Mouse (Mus musculus) forebrain, embryonic 10.5 days (tissue): Measurements from ENCODE around the gene Nptxr. TPM values are rescaled to one million over a fixed set of nuclear protein-coding genes. Genes with fewer than 3 reads are reported as not detected.

Source experiments
- DNase-seq: peaks from one replicate; pipeline ENCODE4 v3.0.0-alpha.2; 2017; ENCODE audit warnings: low spot score; ENCODE audit errors: extremely low spot score
- H3K27ac ChIP-seq: fragments of 300-500 bp; sonication (generic); 2 replicates; pipeline ENCODE4 v1.5.1; 2016; ENCODE audit warnings: mild to moderate bottlenecking
- H3K27me3 ChIP-seq: fragments of 300-500 bp; sonication (generic); 2 replicates; pipeline ENCODE4 v1.6.1; 2016; ENCODE audit warnings: mild to moderate bottlenecking; ENCODE audit not compliant: poor library complexity, severe bottlenecking
- H3K36me3 ChIP-seq: fragments of 300-500 bp; sonication (generic); replicated peaks from 2 replicates; pipeline ENCODE4 v1.6.1; 2016; ENCODE audit warnings: mild to moderate bottlenecking, moderate library complexity
- H3K4me1 ChIP-seq: fragments of 300-500 bp; sonication (generic); 2 replicates; pipeline ENCODE4 v1.6.1; 2016
- H3K4me3 ChIP-seq: fragments of 300-500 bp; sonication (generic); 2 replicates; pipeline ENCODE4 v1.5.1; 2016; ENCODE audit warnings: mild to moderate bottlenecking, moderate library complexity
- H3K9me3 ChIP-seq: fragments of 300-500 bp; sonication (generic); 2 replicates; pipeline ENCODE4 v1.6.1; 2016; ENCODE audit warnings: mild to moderate bottlenecking, moderate library complexity
- WGBS: fragments of 180-500 bp; shearing (Covaris S2); methylation state at CpG from one replicate; pipeline ENCODE4 v1.1.7; 2016; 5-methylcytosine and 5-hydroxymethylcytosine counted together
- polyA plus RNA-seq: library from polyadenylated mRNA; unstranded; fragments of >200 nt; fragmentation: Nextera tagmentation; extraction: Ambion mirVana; gene quantifications from 2 replicates; pipeline ENCODE4 v1.2.1, GENCODE M21; 2016

The Nptxr gene
- polyA plus RNA-seq, 1 experiment from 2014 or later = 1.6 TPM

GRCm38 (mm10) chr15:79768302-79768701 lies 36.3 kb downstream of the Nptxr start:
- DNase-seq = no peak

GRCm38 (mm10) chr15:79767327-79767961 lies 37.1 kb downstream of the Nptxr start:
- H3K9me3 ChIP-seq = no peaks in the 10 kb centered on the region
- H3K27ac ChIP-seq = no peak overlapping the region
- H3K4me1 ChIP-seq = peaks cover 23% of the 10 kb centered on the region
- H3K36me3 ChIP-seq = peaks cover 31% of the 10 kb centered on the region
- DNase-seq = no peak
- 93% methylated on average over 16 of the region's 16 CpGs for WGBS
- H3K27me3 ChIP-seq = no peaks in the 10 kb centered on the region
- H3K4me3 ChIP-seq = no peak overlapping the region

More at GRCm38 (mm10) chr15:79768302-79768701, 36.3 kb downstream of the Nptxr start:
- Histone ChIP-seq H3K9me3 (no peaks in the 10 kb centered on the region), H3K27me3 (no peaks in the 10 kb centered on the region), H3K36me3 (peaks cover 22% of the 10 kb centered on the region), H3K27ac (no peak overlapping the region), H3K4me1 (peaks cover 30% of the 10 kb centered on the region), H3K4me3 (no peak overlapping the region)
- WGBS = 65% methylated on average over 6 of the region's 6 CpGs

DNA sequence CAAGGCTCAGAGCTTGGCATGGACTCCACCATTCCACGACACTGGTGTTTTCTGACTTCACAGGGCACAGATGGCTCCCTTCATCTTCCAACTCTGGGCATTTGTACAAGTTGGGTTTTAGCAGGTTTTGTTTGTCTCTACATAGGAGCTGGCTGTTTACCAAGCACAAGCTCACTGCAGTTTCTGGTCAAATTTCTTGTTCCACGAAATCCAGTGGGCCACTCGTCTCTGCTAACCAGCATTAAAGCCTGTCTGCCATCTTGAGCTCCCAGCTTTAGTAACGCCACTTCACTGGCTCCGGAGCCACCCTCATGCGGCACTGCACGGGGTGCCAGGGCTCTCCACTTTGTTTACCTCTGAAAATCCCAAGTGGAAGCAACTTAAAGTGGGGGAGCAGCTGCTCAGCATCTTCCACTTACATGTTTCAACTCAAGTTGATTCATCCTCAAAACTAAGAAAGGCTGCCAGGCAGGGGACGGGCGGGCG lies 37.9 kb downstream of the Nptxr start:
- H3K4me1 ChIP-seq = peaks cover 23% of the 10 kb centered on the region
- no peak for DNase-seq
- WGBS = 90% methylated on average over 10 of the region's 10 CpGs

DNA sequence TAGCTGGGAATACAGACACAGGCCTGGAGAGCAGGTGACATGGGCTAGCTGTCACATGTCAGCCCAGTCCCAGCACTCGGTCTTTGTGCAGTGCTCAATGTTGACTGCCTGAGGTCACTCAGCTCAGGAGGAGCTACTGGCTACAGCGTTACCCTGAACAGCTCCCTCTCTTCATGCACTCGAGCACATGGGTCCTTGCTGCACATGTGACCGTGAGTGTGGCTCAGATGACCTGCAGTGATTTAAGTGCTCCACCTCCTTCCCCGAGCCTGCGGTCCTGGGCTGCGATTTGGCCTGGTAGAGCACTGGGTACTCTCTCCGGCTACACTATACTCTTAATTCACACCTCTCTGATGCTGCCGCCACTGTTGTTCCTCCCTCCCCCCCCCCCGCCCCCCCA lies 38.4 kb downstream of the Nptxr start:
- Histone ChIP-seq H3K9me3 (no peaks in the 10 kb centered on the region), H3K27ac (no peak overlapping the region), H3K36me3 (peaks cover 42% of the 10 kb centered on the region), H3K4me3 (no peak overlapping the region), H3K4me1 (peaks cover 21% of the 10 kb centered on the region), H3K27me3 (no peaks in the 10 kb centered on the region)
- 80% methylated on average over 10 of the region's 10 CpGs for WGBS
- no peak for DNase-seq

More for the DNA sequence above, 37.9 kb downstream of the Nptxr start:
- Histone ChIP-seq H3K27ac (no peak overlapping the region), H3K9me3 (no peaks in the 10 kb centered on the region), H3K4me3 (no peak overlapping the region), H3K36me3 (peaks cover 39% of the 10 kb centered on the region), H3K27me3 (no peaks in the 10 kb centered on the region)

DNA sequence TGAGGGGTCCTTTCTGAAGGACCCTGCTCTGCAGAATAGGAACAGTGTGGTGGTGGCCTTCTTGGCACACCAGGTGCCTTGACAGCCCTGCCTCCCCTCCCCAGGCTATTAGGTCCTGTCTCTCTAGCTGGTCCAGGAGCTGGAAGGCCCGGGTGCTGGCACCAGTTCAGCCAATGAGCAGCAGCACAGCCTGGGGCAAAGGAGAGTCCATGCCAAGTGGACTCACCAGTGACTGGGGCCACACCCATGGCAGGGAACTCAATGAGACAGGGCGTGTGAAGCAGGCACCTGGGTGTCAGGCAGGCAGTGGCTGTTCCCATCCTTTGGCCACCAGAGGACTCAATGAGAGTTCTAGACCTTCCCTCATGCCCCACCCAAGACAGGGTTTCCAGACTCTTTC lies 39.2 kb downstream of the Nptxr start:
- Histone ChIP-seq H3K4me1 (peaks cover 17% of the 10 kb centered on the region), H3K36me3 (peaks cover 47% of the 10 kb centered on the region), H3K9me3 (no peaks in the 10 kb centered on the region), H3K4me3 (no peak overlapping the region), H3K27me3 (no peaks in the 10 kb centered on the region), H3K27ac (no peak overlapping the region)
- 74% methylated on average over 2 of the region's 2 CpGs for WGBS
- no peak for DNase-seq

- H3K9me3 ChIP-seq = no peaks in the 10 kb centered on the region
- no peak overlapping the region for H3K4me3 ChIP-seq
- H3K4me1 ChIP-seq = peaks cover 11% of the 10 kb centered on the region
- no peaks in the 10 kb centered on the region for H3K27me3 ChIP-seq
- H3K27ac ChIP-seq = no peak overlapping the region
- peaks cover 47% of the 10 kb centered on the region for H3K36me3 ChIP-seq
- WGBS = 91% methylated on average over 11 of the region's 11 CpGs
- no peak for DNase-seq
Observed at GRCm38 (mm10) chr15:79764539-79765267, 39.9 kb downstream of the Nptxr start.

GRCm38 (mm10) chr15:79763601-79764246 lies 40.8 kb downstream of the Nptxr start:
- Histone ChIP-seq H3K36me3 (peaks cover 47% of the 10 kb centered on the region), H3K4me1 (peaks cover 6% of the 10 kb centered on the region), H3K27ac (no peak overlapping the region), H3K4me3 (no peak overlapping the region), H3K9me3 (no peaks in the 10 kb centered on the region), H3K27me3 (no peaks in the 10 kb centered on the region)
- no peak for DNase-seq
- 94% methylated on average over 7 of the region's 7 CpGs for WGBS

DNA sequence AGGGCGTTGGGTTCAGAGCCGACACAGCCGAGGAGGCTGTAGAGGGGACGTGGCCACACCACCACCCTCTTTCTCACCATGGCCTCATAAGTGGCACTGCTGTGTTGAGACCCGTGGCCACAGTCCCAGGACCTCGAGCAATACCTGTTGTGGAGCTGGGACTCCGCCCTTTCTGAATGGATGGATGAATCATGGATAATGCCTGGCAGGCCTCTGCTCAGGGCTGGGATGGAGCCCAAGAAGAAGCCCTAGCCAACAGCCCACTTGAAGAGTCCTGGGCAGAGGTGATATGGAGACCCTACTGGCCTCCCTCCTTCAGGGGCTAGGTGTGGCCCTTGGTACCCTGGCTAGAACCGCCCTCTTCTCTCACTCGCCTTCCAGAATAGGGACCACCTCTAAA lies 41.6 kb downstream of the Nptxr start:
- Histone ChIP-seq H3K4me1 (no peaks in the 10 kb centered on the region), H3K27ac (no peak overlapping the region), H3K27me3 (no peaks in the 10 kb centered on the region), H3K36me3 (peaks cover 47% of the 10 kb centered on the region), H3K9me3 (no peaks in the 10 kb centered on the region), H3K4me3 (no peak overlapping the region)
- WGBS = 93% methylated on average over 9 of the region's 9 CpGs
- DNase-seq = no peak

GRCm38 (mm10) chr15:79760956-79761355 lies 43.6 kb downstream of the Nptxr start:
- 79% methylated on average over 6 of the region's 6 CpGs for WGBS
- DNase-seq = no peak
- H3K4me3 ChIP-seq = no peak overlapping the region
- H3K36me3 ChIP-seq = peaks cover 47% of the 10 kb centered on the region
- H3K9me3 ChIP-seq = no peaks in the 10 kb centered on the region
- H3K27ac ChIP-seq = no peak overlapping the region
- H3K4me1 ChIP-seq = peaks cover 13% of the 10 kb centered on the region
- no peaks in the 10 kb centered on the region for H3K27me3 ChIP-seq

GRCm38 (mm10) chr15:79757118-79757517 lies 47.4 kb downstream of the Nptxr start:
- H3K36me3 ChIP-seq = peaks cover 13% of the 10 kb centered on the region
- no peak overlapping the region for H3K27ac ChIP-seq
- peaks cover 23% of the 10 kb centered on the region for H3K4me1 ChIP-seq
- no peak for DNase-seq
- H3K9me3 ChIP-seq = no peaks in the 10 kb centered on the region
- H3K4me3 ChIP-seq = no peak overlapping the region
- H3K27me3 ChIP-seq = no peaks in the 10 kb centered on the region
- WGBS = 93% methylated on average over 3 of the region's 3 CpGs

DNA sequence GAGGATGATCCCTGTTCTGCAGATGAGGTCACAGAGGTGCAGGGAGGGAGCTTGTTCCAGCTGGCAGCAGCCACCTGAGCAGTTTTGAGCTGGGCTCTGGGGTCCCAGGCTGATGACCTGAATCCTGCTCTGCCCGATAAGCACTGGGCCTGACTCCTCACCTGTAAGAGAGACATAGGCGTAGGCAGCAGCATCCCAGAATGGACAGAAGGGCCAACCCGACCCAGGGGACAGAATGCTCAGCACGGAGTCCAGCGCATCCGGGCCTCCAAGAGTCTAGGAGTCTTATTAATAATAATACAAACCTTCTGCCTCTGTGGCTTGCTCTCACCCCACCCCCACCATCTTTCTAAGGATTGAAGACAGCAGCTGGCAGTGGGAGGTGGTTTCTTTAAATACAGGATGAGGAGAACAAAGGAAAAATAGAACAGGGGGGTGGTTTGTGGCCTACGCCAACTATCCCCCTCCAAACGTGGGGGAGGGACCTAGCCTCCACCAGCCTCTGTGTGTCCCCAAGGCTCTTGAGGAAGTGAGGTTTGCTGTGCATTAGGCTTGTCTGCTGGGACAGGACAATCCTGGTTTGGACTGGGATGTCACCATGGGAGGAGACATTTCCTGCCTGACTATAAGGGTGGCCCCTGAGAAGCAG lies 48.5 kb downstream of the Nptxr start:
- WGBS = 81% methylated on average over 8 of the region's 8 CpGs
- Histone ChIP-seq H3K36me3 (peaks cover 4% of the 10 kb centered on the region), H3K27me3 (no peaks in the 10 kb centered on the region), H3K4me3 (no peak overlapping the region), H3K27ac (peak overlapping the region; percentile 63; the same call in 1 of the 2 replicates), H3K9me3 (no peaks in the 10 kb centered on the region), H3K4me1 (peaks cover 23% of the 10 kb centered on the region)
- DNase-seq = no peak

- 93% methylated on average over 4 of the region's 4 CpGs for WGBS
- no peak for DNase-seq
Observed at GRCm38 (mm10) chr15:79755176-79755575, 49.4 kb downstream of the Nptxr start.

More at GRCm38 (mm10) chr15:79755176-79755575, 49.4 kb downstream of the Nptxr start:
- Histone ChIP-seq H3K36me3 (no peaks in the 10 kb centered on the region), H3K27ac (no peak overlapping the region), H3K4me1 (peaks cover 23% of the 10 kb centered on the region), H3K27me3 (no peaks in the 10 kb centered on the region), H3K4me3 (no peak overlapping the region), H3K9me3 (no peaks in the 10 kb centered on the region)
